Mouse (Mus musculus) small intestine, adult 2 months (tissue): ENCODE results near the gene Atad3a.

Source experiments
- CTCF ChIP-seq: fragments of 200-500 bp; IDR thresholded peaks from 2 replicates; pipeline ENCODE4 v1.5.1; 2012; ENCODE audit warnings: low read depth, mild to moderate bottlenecking, control low read depth, inconsistent platforms, low read length, moderate library complexity, mixed read lengths; ENCODE audit not compliant: insufficient replicate concordance, insufficient read length; ENCODE audit errors: extremely low read depth
- POLR2A ChIP-seq: fragments of 200-500 bp; IDR thresholded peaks from 2 replicates; pipeline ENCODE4 v1.6.1; 2012; ENCODE audit warnings: low read depth, mild to moderate bottlenecking, control low read depth, inconsistent platforms, low read length, moderate library complexity

DNA sequence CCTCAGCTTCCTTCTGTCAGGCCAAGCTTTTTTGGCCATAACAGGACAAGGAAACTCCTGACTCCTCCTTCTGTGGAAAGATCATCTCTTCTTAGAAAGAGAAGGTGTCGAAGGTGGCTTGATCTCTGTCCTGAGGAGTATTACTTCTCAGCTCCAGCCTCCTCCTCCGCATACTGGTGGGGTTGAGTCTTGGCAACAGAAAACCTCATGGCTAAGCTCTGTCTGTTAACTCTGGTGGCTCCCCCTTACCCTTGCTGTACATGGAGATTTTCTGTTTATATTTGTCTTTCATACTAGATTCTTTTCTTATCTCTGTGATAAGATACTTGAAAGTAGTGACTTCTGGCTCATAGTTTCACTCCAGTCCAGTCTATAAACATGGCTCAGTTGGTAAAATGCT is 32.8 kb upstream of the Atad3a start:
- TF ChIP-seq POLR2A (no peak), CTCF (no peak)
